Mouse (Mus musculus): ENCODE results near the gene Znrf1. TPM values are rescaled to one million over a fixed set of nuclear protein-coding genes. Genes with fewer than 3 reads are reported as not detected.

The Znrf1 gene
- polyA plus RNA-seq, 1 experiment: 103 TPM

DNA sequence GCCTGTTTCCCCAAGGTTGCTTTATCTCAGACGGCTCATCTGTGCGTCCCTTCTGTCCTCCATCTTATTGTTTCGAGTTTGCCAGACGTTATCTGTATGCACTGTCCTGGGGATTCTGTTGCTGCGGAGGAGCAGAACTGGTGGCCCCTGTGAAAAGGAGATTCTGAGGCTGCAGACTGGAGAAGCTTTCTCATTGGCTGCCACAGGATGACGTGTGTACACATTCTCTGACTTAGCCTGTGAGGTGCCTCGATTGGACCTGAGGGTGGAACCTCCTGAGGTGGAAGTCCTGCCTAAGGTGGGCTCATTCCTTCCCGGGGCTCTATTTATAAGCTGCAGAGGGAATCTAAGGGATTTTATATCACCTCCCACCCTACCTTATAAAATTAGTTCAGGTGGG, 37.7 kb downstream of the Znrf1 start:
- 54% methylated on average over 8 of the region's 8 CpGs for WGBS
- Histone ChIP-seq H3K4me1 (ENCODE audit: control insufficient read depth, insufficient read depth, low read length) (peaks cover 9% of the 10 kb centered on the region), H3K4me3 (replicated peaks; ENCODE audit: extremely low read depth, low read depth, low read length) (no peak overlapping the region)
- DNase-seq: no peak
- no peak for TF ChIP-seq CTCF (IDR thresholded peaks at IDR 0.05; ENCODE audit: insufficient read depth, low read length)
- no peak for TF ChIP-seq POLR2A (IDR thresholded peaks at IDR 0.05; ENCODE audit: borderline replicate concordance, extremely low read depth, low read depth, low read length)

DNA sequence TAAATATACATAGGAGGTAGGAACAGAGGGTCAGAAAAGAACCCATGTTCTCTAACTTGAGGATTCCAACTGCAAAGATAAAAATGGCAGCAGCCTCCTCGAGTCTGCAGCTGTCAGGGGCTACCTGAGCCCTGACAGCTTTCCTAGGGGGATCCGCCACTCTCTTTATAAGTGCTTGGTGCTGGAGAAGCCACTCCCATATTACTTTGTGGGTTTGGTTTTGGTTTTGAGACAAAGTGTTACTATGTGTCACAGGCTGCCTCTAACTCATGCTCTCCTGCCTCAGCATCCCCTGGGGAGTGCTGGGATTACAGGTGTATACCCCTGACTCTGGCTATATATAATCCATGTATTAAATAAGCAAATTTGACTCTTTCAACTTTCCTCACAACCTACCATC, 38.1 kb downstream of the Znrf1 start:
- peaks cover 9% of the 10 kb centered on the region for H3K4me1 ChIP-seq (ENCODE audit: control insufficient read depth, insufficient read depth, low read length)

DNA sequence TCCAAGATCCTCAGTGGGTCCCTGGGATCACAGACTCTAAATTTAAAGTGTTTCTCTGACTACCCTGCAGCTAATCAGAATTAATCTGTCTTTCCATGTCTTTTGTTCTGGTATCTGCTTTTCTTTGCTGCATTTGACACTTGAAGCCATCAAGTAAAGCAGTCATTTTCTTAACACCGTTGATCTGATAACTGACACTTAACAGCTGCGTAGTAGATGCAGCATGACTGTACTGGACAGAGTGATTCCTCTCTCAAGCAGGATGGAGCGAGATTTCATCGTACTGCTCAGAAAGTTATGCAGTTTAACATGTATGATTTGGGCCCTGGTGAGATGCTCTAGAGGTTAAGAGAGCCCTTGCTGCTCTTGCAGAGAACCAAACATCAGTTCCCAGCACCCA, 39.6 kb downstream of the Znrf1 start:
- no peak for DNase-seq
- H3K4me1 ChIP-seq (ENCODE audit: control insufficient read depth, insufficient read depth, low read length): peaks cover 6% of the 10 kb centered on the region
- 89% methylated on average over 4 of the region's 4 CpGs for WGBS
- no peak overlapping the region for H3K4me3 ChIP-seq (replicated peaks; ENCODE audit: extremely low read depth, low read depth, low read length)
- no peak for TF ChIP-seq POLR2A (IDR thresholded peaks at IDR 0.05; ENCODE audit: borderline replicate concordance, extremely low read depth, low read depth, low read length)
- no peak for TF ChIP-seq CTCF (IDR thresholded peaks at IDR 0.05; ENCODE audit: insufficient read depth, low read length)

More for the DNA sequence above, 38.1 kb downstream of the Znrf1 start:
- WGBS: 71% methylated on average over 2 of the region's 2 CpGs
- no peak overlapping the region for H3K4me3 ChIP-seq (replicated peaks; ENCODE audit: extremely low read depth, low read depth, low read length)
- no peak for DNase-seq
- TF ChIP-seq CTCF (IDR thresholded peaks at IDR 0.05; ENCODE audit: insufficient read depth, low read length) (no peak), POLR2A (IDR thresholded peaks at IDR 0.05; ENCODE audit: borderline replicate concordance, extremely low read depth, low read depth, low read length) (no peak)

DNA sequence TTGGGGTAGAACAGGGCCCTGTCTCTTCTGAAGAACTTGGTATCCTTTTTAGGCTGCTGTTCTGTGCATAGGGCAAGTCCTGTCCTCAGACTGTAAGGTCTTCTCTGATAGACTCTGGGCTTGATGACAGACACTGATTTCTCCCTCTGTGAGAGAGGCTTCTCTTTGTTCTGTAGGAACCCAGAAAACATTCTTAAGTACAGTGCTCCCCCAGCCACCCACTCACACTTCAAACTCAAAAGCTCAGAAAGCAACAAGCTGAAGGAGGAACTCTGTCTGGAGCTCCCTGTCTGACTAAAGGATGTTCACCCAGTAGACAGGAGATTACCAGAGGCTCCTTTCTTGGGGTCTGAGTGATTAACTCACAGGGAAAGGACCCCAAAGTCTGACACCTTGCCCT, 40.6 kb downstream of the Znrf1 start:
- H3K4me3 ChIP-seq (replicated peaks; ENCODE audit: extremely low read depth, low read depth, low read length): no peak overlapping the region
- DNase-seq: no peak

GRCm38 (mm10) chr8:111577880-111578533, 42.1 kb downstream of the Znrf1 start:
- TF ChIP-seq POLR2A (IDR thresholded peaks at IDR 0.05; ENCODE audit: borderline replicate concordance, extremely low read depth, low read depth, low read length): no peak
- no peak for TF ChIP-seq CTCF (IDR thresholded peaks at IDR 0.05; ENCODE audit: insufficient read depth, low read length)
- H3K4me3 ChIP-seq (replicated peaks; ENCODE audit: extremely low read depth, low read depth, low read length): no peak overlapping the region
- WGBS: 73% methylated on average over 9 of the region's 9 CpGs
- DNase-seq: no peak
- H3K4me1 ChIP-seq (ENCODE audit: control insufficient read depth, insufficient read depth, low read length): peaks cover 2% of the 10 kb centered on the region

More for the DNA sequence above, 40.6 kb downstream of the Znrf1 start:
- TF ChIP-seq POLR2A (IDR thresholded peaks at IDR 0.05; ENCODE audit: borderline replicate concordance, extremely low read depth, low read depth, low read length) (no peak), CTCF (IDR thresholded peaks at IDR 0.05; ENCODE audit: insufficient read depth, low read length) (no peak)
- H3K4me1 ChIP-seq (ENCODE audit: control insufficient read depth, insufficient read depth, low read length): peaks cover 6% of the 10 kb centered on the region

GRCm38 (mm10) chr8:111579318-111579717, 43.4 kb downstream of the Znrf1 start:
- Histone ChIP-seq H3K4me3 (replicated peaks; ENCODE audit: extremely low read depth, low read depth, low read length) (no peak overlapping the region), H3K4me1 (ENCODE audit: control insufficient read depth, insufficient read depth, low read length) (peaks cover 1% of the 10 kb centered on the region; the same call in 1 of the 2 replicates)
- WGBS: 97% methylated on average over 1 of the region's 1 CpGs
- no peak for TF ChIP-seq CTCF (IDR thresholded peaks at IDR 0.05; ENCODE audit: insufficient read depth, low read length)
- TF ChIP-seq POLR2A (IDR thresholded peaks at IDR 0.05; ENCODE audit: borderline replicate concordance, extremely low read depth, low read depth, low read length): no peak
- DNase-seq: no peak

DNA sequence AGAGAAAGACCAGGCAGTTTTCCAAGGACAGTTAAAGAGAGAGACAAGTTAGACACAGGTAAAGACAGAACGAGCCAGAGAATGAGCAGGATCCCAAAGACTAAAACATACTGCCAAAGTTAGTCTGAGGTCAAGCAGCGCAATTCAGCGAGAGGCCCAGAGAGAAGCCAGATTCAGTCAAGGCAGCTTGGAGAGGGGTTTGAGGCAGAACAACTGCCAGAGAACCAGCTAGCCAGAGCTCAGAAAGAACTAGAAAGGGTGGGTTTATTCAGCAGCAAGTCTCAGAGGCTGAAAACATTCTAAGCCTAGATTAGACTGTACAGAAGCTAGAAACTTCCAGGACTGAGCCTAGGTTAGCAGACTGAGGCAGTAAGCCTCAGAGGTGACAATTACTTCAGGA, 44.4 kb downstream of the Znrf1 start:
- 78% methylated on average over 3 of the region's 3 CpGs for WGBS
- no peak for TF ChIP-seq POLR2A (IDR thresholded peaks at IDR 0.05; ENCODE audit: borderline replicate concordance, extremely low read depth, low read depth, low read length)
- TF ChIP-seq CTCF (IDR thresholded peaks at IDR 0.05; ENCODE audit: insufficient read depth, low read length): no peak
- no peak for DNase-seq
- no peak overlapping the region for H3K4me3 ChIP-seq (replicated peaks; ENCODE audit: extremely low read depth, low read depth, low read length)
- H3K4me1 ChIP-seq (ENCODE audit: control insufficient read depth, insufficient read depth, low read length): peaks cover 4% of the 10 kb centered on the region; the same call in 1 of the 2 replicates

DNA sequence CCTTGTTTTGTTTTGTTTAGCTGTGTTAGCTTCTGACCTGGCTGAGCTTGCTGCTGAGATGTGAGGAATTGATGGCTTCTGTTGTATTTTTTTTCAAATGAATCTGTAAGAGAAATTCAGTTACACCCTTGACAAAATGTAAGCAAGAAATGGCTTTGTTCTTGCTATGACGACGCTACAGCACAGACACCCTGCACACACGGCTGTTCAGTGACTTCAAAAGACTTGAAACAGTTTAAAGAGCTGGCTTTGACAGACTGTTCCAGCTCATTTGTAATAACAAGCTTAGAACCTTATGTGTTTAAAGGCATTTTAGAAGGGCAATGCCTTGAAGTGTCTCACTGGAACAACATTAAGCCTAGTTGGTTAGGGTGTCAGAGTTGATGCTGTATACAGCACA, 46.5 kb downstream of the Znrf1 start:
- WGBS: 40% methylated on average over 3 of the region's 3 CpGs
- H3K4me1 ChIP-seq (ENCODE audit: control insufficient read depth, insufficient read depth, low read length): peaks cover 4% of the 10 kb centered on the region; the same call in 1 of the 2 replicates
- TF ChIP-seq POLR2A (IDR thresholded peaks at IDR 0.05; ENCODE audit: borderline replicate concordance, extremely low read depth, low read depth, low read length) (no peak), CTCF (IDR thresholded peaks at IDR 0.05; ENCODE audit: insufficient read depth, low read length) (no peak)
- DNase-seq: no peak
- H3K4me3 ChIP-seq (replicated peaks; ENCODE audit: extremely low read depth, low read depth, low read length): no peak overlapping the region

GRCm38 (mm10) chr8:111584946-111585345, 49.0 kb downstream of the Znrf1 start:
- TF ChIP-seq CTCF (IDR thresholded peaks at IDR 0.05; ENCODE audit: insufficient read depth, low read length) (no peak), POLR2A (IDR thresholded peaks at IDR 0.05; ENCODE audit: borderline replicate concordance, extremely low read depth, low read depth, low read length) (no peak)
- WGBS: 49% methylated on average over 3 of the region's 3 CpGs
- no peak overlapping the region for H3K4me3 ChIP-seq (replicated peaks; ENCODE audit: extremely low read depth, low read depth, low read length)
- DNase-seq: no peak
- H3K4me1 ChIP-seq (ENCODE audit: control insufficient read depth, insufficient read depth, low read length): peaks cover 4% of the 10 kb centered on the region; the same call in 1 of the 2 replicates

DNA sequence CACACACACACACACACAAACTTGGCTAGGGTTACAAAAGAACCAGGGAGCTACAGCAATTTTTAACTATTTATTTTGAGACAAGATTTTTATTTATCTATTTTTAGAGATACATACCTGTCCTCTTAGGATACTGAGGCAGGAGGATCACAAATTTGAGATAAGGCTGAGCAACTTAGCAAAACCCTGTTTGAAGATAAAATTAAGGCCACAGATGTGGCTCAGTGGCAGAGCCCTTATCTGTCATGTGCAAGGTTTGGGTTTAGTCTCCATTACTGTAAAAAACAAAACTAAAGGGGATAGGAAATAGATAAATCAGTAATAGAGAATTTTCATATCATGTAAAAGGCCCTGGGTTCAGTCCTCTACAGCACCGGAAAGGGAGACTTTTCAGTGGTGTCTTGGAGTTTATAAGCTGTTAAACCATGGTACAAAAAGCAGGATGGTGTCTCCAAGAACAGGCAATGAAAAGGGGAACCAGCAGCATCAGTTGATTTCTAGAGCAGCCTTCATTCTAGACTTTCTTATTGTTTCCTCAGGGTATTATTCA, 51.7 kb downstream of the Znrf1 start:
- Histone ChIP-seq H3K4me1 (ENCODE audit: control insufficient read depth, insufficient read depth, low read length) (peaks cover 4% of the 10 kb centered on the region; the same call in 1 of the 2 replicates), H3K4me3 (replicated peaks; ENCODE audit: extremely low read depth, low read depth, low read length) (no peak overlapping the region)
- TF ChIP-seq CTCF (IDR thresholded peaks at IDR 0.05; ENCODE audit: insufficient read depth, low read length): no peak
- no peak for TF ChIP-seq POLR2A (IDR thresholded peaks at IDR 0.05; ENCODE audit: borderline replicate concordance, extremely low read depth, low read depth, low read length)
- DNase-seq: no peak
- WGBS: 90% methylated on average over 1 of the region's 1 CpGs
